Mouse (Mus musculus): ENCODE measurements around the gene Dhrs7. TPM values are rescaled to one million over a fixed set of nuclear protein-coding genes. Genes with fewer than 3 reads are reported as not detected.

Dhrs7 gene
- polyA plus RNA-seq, 1 experiment from 2014 or later: 15.4 TPM

- H3K4me2 ChIP-seq: no peak within 1 kb of the TSS
- H3K4me1 ChIP-seq (replicated peaks): no peaks in the 10 kb centered on the region
- WGBS: 76% methylated on average over 11 of the region's 11 CpGs
Observed at GRCm38 (mm10) chr12:72649611-72650330, 14.9 kb downstream of the Dhrs7 start, which contains the start of gene Gm4756. Gene Gm4756, minus strand, starts transcription at chr12:72649661.

GRCm38 (mm10) chr12:72648921-72649320 is 15.8 kb downstream of the Dhrs7 start:
- Histone ChIP-seq H3K4me1 (replicated peaks) (no peaks in the 10 kb centered on the region), H3K9me3 (no peaks in the 10 kb centered on the region), H3K27ac (replicated peaks) (no peak overlapping the region), H3K4me3 (no peak overlapping the region), H3K27me3 (no peaks in the 10 kb centered on the region), H3K9ac (no peak overlapping the region), H3K36me3 (no peaks in the 10 kb centered on the region), H3K4me2 (no peak overlapping the region)
- WGBS: 92% methylated on average over 14 of the region's 14 CpGs
- no peak for ATAC-seq (ENCODE audit: low read depth)

More at GRCm38 (mm10) chr12:72649611-72650330, 14.9 kb downstream of the Dhrs7 start, which contains the start of gene Gm4756:
- no peak within 1 kb of the TSS for H3K4me3 ChIP-seq
- H3K27ac ChIP-seq (replicated peaks): no peak within 1 kb of the TSS
- H3K36me3 ChIP-seq: no peaks in the 10 kb centered on the region
- no peak for ATAC-seq (ENCODE audit: low read depth)
- no peak within 1 kb of the TSS for H3K9ac ChIP-seq
- H3K27me3 ChIP-seq: no peaks in the 10 kb centered on the region
- no peaks in the 10 kb centered on the region for H3K9me3 ChIP-seq

- Histone ChIP-seq H3K4me1 (replicated peaks) (no peaks in the 10 kb centered on the region), H3K9ac (no peak overlapping the region), H3K27ac (replicated peaks) (no peak overlapping the region), H3K4me3 (no peak overlapping the region), H3K36me3 (no peaks in the 10 kb centered on the region), H3K4me2 (no peak overlapping the region), H3K9me3 (0 out of 2 replicates have a peak, but pooled peaks cover 14% of the 10 kb centered on the region), H3K27me3 (no peaks in the 10 kb centered on the region)
- ATAC-seq (ENCODE audit: low read depth): no peak
- 88% methylated on average over 3 of the region's 3 CpGs for WGBS
Observed at GRCm38 (mm10) chr12:72638025-72638424, 26.7 kb downstream of the Dhrs7 start.

- Histone ChIP-seq H3K4me1 (replicated peaks) (no peaks in the 10 kb centered on the region), H3K4me2 (no peak overlapping the region), H3K4me3 (no peak overlapping the region), H3K36me3 (no peaks in the 10 kb centered on the region), H3K27ac (replicated peaks) (no peak overlapping the region), H3K27me3 (no peaks in the 10 kb centered on the region), H3K9me3 (peaks cover 2% of the 10 kb centered on the region; the same call in 1 of the 2 replicates), H3K9ac (no peak overlapping the region)
- WGBS: 92% methylated on average over 7 of the region's 7 CpGs
- ATAC-seq (ENCODE audit: low read depth): no peak
Observed at GRCm38 (mm10) chr12:72628751-72629150, 36.0 kb downstream of the Dhrs7 start.

GRCm38 (mm10) chr12:72622853-72623496 is 41.7 kb downstream of the Dhrs7 start:
- Histone ChIP-seq H3K4me3 (no peak overlapping the region), H3K9ac (no peak overlapping the region), H3K36me3 (no peaks in the 10 kb centered on the region), H3K4me1 (replicated peaks) (no peaks in the 10 kb centered on the region), H3K9me3 (no peaks in the 10 kb centered on the region), H3K4me2 (no peak overlapping the region), H3K27me3 (no peaks in the 10 kb centered on the region), H3K27ac (replicated peaks) (no peak overlapping the region)
- 82% methylated on average over 5 of the region's 5 CpGs for WGBS
- no peak for ATAC-seq (ENCODE audit: low read depth)

- Histone ChIP-seq H3K9me3 (no peaks in the 10 kb centered on the region), H3K4me1 (replicated peaks) (no peaks in the 10 kb centered on the region), H3K27ac (replicated peaks) (no peak overlapping the region), H3K9ac (no peak overlapping the region), H3K4me2 (no peak overlapping the region), H3K36me3 (no peaks in the 10 kb centered on the region), H3K27me3 (no peaks in the 10 kb centered on the region), H3K4me3 (no peak overlapping the region)
- no peak for ATAC-seq (ENCODE audit: low read depth)
- 81% methylated on average over 1 of the region's 1 CpGs for WGBS
Observed at GRCm38 (mm10) chr12:72621441-72621840, 43.3 kb downstream of the Dhrs7 start.

GRCm38 (mm10) chr12:72620856-72621255 is 43.9 kb downstream of the Dhrs7 start:
- no peak for ATAC-seq (ENCODE audit: low read depth)
- Histone ChIP-seq H3K9me3 (no peaks in the 10 kb centered on the region), H3K4me3 (no peak overlapping the region), H3K4me2 (no peak overlapping the region), H3K27ac (replicated peaks) (no peak overlapping the region), H3K4me1 (replicated peaks) (no peaks in the 10 kb centered on the region), H3K36me3 (no peaks in the 10 kb centered on the region), H3K9ac (no peak overlapping the region), H3K27me3 (no peaks in the 10 kb centered on the region)
- WGBS: 91% methylated on average over 7 of the region's 7 CpGs

GRCm38 (mm10) chr12:72612053-72612452 is 52.7 kb downstream of the Dhrs7 start:
- ATAC-seq (ENCODE audit: low read depth): no peak
- H3K4me1 ChIP-seq (replicated peaks): no peaks in the 10 kb centered on the region
- H3K4me3 ChIP-seq: no peak overlapping the region
- no peaks in the 10 kb centered on the region for H3K9me3 ChIP-seq
- H3K27me3 ChIP-seq: no peaks in the 10 kb centered on the region
- no peak overlapping the region for H3K4me2 ChIP-seq
- H3K36me3 ChIP-seq: no peaks in the 10 kb centered on the region
- H3K9ac ChIP-seq: no peak overlapping the region
- WGBS: 91% methylated on average over 3 of the region's 3 CpGs
- no peak overlapping the region for H3K27ac ChIP-seq (replicated peaks)

Other genes starting within 250 kb of the Dhrs7 start
- 3.4 and 4.1 TPM in 2 replicates for gene Lrrc9, start 223.0 kb downstream of the Dhrs7 start, polyA plus RNA-seq (2015; fragmentation: Nextera tagmentation; extraction: Ambion mirVana)
- 20.4 TPM in 2 replicates for gene Pcnx4, start 128.5 kb downstream of the Dhrs7 start, polyA plus RNA-seq (2015; fragmentation: Nextera tagmentation; extraction: Ambion mirVana)
- gene Gm4756, start 15.2 kb downstream of the Dhrs7 start, polyA plus RNA-seq (2015; fragmentation: Nextera tagmentation; extraction: Ambion mirVana): not detected in 2 replicates
- 75.4 and 77.2 TPM in 2 replicates for gene Ppm1a, start 92.5 kb upstream of the Dhrs7 start, polyA plus RNA-seq (2015; fragmentation: Nextera tagmentation; extraction: Ambion mirVana)

Data from neural tube, embryonic 13.5 days (tissue).